Mouse (Mus musculus): ENCODE data around the gene Zcchc24.

GRCm38 (mm10) chr14:25769626-25770306 lies 927 bp upstream of the Zcchc24 start:
- TF ChIP-seq CTCF (IDR thresholded peaks at IDR 0.05) (no peak), EP300 (IDR thresholded peaks at IDR 0.05) (no peak)

Measured in lung, postnatal 0 days (tissue).